Mouse (Mus musculus): ENCODE data around the gene Enox1.
A peak's percentile ranks its signal among the peaks of the same experiment; 100 is the strongest.

The Enox1 gene

GRCm38 (mm10) chr14:77275607-77276006, 119.0 kb downstream of the Enox1 start:
- no peak for DNase-seq

GRCm38 (mm10) chr14:77279143-77279542, 122.6 kb downstream of the Enox1 start:
- DNase-seq: no peak

- DNase-seq: no peak
These were observed 123.9 kb downstream of the Enox1 start for GRCm38 (mm10) chr14:77280454-77280853.

DNA sequence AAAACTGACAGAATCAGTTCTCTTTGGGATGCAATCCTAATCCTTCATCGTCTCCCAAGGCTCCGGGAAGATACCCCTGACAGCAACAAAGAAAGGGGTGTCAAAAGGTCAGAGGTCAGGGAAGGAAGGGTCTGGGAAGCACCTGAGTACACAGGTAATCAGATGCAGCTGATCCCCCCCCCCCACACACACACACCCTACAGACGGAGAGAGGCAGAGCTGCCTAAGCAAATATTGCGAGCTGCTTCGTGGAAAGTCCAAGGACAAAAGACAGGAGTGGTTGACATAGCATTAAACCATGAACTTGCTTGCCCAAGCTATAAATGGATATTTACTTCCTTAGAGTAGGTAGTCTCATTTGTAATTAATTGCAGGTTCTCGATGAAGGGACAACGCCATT, 124.3 kb downstream of the Enox1 start:
- no peak for DNase-seq

- no peak for DNase-seq
These were observed 127.4 kb downstream of the Enox1 start for GRCm38 (mm10) chr14:77283939-77284338.

DNA sequence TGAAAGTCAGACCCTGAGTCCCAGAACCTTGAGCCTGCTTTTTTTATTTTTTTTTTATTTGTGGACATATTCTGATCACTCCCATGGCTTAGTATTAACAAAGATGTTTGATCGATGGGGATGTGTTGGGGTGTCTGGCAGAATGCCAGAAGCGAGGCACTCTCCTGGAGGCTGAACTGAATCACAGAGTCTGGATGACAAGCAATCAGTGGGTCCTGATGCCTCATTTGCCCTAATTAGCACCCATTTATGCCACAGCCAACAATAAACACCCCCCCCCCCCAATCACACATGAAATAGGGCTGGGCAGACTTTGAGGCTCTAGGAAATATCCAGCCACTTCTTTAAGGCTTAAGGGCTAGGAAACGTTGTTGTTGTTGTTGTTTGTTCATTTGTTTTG, 128.9 kb downstream of the Enox1 start:
- DNase-seq: no peak

- no peak for DNase-seq
These were observed 135.2 kb downstream of the Enox1 start for GRCm38 (mm10) chr14:77291756-77292155.

GRCm38 (mm10) chr14:77297039-77297438, 140.5 kb downstream of the Enox1 start:
- DNase-seq: no peak

DNA sequence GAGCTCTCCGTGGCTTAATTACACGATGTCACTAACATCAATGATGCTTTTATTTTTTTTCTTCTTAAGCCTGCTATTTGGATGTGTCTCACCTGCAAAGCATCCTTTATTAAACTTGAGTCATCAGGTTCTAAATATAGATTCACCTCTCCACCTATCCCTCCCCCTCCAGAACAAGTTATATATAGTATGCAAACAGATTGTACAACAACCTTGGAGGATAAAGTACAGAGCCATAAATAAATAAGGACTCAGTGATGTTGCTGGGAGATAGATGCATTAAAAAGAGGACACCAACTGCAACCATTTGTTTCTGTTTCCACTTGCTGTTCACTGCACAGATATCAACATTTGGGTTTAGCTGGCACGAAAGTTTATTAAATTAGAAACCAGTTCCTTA, 141.8 kb downstream of the Enox1 start:
- no peak for DNase-seq

GRCm38 (mm10) chr14:77309571-77309970, 153.0 kb downstream of the Enox1 start:
- no peak for DNase-seq

- DNase-seq: no peak
These were observed 154.9 kb downstream of the Enox1 start for GRCm38 (mm10) chr14:77311456-77311855.

DNA sequence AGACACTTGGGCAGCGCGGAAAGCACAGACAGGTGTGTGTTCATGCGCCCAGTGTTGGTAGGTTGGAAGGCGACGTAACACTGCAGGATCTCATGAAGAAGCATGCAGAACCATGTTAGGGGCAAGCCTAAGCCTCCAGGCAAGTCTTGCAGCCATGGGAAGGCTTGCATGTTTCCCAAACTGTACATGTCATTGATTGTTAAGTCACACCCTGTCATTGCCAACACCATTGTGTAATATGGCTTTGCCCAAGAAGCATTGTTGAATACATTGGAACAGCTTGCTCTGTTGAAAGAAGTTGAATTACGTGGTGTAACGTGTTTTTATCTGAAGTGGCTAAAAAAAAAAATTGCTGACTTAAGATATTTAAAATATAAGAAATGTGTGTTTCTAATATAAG, 162.8 kb downstream of the Enox1 start:
- DNase-seq: no peak

- no peak for DNase-seq
These were observed 167.8 kb downstream of the Enox1 start for GRCm38 (mm10) chr14:77324348-77324747.

DNA sequence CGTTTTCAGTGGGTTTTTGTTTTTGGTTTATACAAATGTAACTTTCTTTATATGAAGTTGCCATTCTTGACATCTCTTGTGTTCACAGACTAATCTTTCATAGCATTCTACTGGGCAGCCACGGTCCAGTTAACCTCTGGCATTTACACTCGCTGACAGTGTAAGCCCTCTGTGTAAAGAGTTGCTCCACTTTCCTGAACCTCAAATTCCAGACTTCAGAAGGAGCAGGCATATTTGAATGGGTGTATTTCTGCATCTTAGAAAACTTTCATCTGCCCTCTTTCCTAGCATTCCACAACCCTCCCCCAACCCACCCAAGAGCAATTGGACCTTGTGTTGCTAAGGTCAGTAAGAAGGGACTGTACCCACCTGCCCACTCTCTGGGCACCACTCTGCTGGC, 171.1 kb downstream of the Enox1 start:
- peak in 1 of 2 experiments; percentile 18 for DNase-seq

DNA sequence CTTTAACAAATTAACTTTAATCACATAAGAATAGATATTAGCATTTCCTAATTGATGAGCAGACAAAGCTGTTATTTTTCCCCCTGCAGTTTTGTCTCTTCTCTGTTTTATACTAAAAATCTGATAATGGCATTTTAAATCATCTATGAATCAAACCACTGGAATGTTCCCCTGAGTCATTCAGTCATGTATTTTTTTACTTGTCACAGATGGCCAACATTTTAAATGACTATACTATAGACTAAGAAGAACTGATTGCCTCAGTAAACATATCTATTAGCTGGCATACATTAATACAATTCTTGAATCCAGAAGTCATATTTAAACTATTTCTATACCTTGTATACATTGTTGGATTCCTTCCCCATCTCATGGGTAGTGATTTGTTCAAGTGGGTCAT, 173.2 kb downstream of the Enox1 start:
- no peak for DNase-seq

DNA sequence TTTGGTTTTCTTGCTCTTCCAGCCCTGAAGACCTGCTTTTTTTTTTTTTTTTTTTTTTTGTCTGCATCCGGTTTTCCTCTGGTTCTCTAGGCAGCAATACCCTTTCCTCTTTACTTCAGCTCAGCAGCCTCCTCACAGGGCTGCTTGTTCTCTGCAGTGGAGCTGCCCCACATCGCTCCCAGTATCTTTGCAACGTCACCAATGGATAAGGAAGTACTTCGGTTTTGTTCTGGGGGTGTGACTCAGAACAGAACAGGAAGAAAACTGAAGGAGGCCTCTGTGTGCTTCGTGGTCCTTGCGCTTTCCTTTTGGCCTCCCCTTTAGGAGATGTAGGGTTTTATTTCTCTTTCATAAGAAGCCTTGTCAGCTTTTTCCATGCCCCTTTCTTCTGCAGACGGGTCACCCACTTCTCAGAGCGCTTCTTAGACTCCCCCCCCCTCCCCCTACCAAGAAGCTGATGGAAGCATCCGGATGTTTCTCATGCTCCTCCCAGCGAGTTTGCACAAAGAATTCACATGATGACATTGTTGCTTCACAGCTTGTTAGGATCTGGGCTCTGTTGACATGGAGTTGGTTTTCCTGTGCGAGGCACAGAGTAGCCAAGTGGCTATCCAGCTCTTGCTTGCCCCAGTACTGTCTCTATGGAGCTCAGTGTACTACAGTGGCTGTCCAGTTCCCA, 187.2 kb downstream of the Enox1 start:
- peak in 1 of 2 experiments; percentile 2 for DNase-seq

GRCm38 (mm10) chr14:77346296-77346695, 189.7 kb downstream of the Enox1 start:
- DNase-seq: no peak

- DNase-seq: no peak
These were observed 195.3 kb downstream of the Enox1 start for GRCm38 (mm10) chr14:77351803-77352352.

DNA sequence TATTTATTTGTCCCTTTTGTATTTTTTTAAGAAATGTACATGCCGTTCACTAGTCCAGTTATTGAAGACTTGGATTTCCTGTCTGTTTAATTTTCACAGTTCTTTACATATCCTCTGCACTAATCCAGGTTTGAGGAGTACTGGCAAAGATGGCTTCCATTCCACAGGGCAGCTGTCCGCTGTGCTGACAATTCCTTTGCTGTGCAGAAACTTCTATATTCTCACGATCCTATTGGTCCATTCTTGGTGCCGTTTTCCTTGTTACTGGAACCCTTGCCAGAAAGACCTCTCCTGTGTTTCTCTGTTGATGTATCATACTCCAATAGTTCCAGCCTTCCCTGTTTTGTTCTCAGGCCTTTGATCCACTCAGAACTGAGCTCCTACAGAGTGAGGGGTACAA, 206.1 kb downstream of the Enox1 start:
- DNase-seq: no peak

DNA sequence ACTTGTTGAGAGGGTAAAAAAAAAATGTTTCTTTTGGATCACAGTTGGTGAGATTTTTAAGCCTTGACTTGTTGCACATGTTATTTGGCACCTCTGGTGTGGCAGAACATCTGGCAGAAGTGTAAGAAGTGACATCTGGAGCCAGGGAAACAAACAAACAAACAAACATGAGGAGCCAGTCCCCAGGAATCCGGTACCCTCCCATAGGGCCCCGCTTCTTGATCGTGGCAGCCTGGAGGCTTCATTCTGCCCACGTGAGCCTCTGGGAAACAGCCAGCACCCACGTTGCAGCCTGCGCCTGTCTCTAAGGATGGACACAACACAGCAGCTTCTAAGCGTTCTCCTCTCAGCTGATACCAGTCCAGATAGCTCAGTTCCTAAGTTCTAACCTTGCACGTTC, 211.8 kb downstream of the Enox1 start:
- DNase-seq: no peak

- DNase-seq: no peak
These were observed 212.5 kb downstream of the Enox1 start for GRCm38 (mm10) chr14:77369070-77369469.

DNA sequence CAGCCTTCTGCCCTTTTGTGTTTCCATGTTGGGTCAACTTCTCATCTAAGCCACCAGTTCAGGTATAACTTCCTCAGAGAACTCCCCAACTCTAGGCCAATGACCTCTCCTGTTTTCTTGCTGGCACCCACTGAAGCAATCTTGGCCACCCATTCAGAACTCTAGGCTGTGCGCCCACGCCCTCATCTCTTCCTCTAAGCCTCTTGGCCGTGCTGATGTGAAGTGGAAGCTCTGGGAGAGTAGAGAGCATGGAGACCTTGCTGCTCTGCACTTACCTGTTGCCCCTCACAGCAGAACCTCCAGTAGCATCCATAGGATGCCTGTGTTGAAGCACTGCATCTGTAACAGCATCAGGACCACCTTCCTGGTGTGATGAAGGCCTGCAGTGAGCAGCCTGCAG, 214.0 kb downstream of the Enox1 start:
- DNase-seq: no peak

- no peak for DNase-seq
These were observed 215.4 kb downstream of the Enox1 start for GRCm38 (mm10) chr14:77371977-77372376.

DNA sequence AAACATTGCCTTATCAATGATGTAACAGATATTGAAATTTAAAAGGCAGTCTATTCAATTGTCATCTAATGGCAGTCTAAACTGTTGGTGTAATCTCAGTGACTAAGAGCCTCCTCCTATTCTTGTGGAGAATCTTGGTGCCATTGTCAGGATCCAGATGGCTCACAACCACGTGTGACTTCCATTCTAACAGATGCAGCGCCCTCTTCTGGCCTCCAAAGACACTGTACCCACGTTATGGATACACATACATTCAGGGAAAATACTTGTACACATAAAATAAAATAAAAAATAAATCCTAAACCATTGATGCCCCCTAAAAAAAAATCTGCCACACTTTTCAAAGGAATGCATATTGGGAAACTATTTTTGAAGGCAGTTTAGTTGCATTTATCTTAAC, 216.6 kb downstream of the Enox1 start:
- no peak for DNase-seq

GRCm38 (mm10) chr14:77375054-77375453, 218.5 kb downstream of the Enox1 start:
- DNase-seq: no peak

All from kidney, postnatal 25 days (tissue).